Mouse (Mus musculus): ENCODE measurements around the gene Pank3. TPM values are rescaled to one million over a fixed set of nuclear protein-coding genes. Genes with fewer than 3 reads are reported as not detected.
"Not testable (repeated sequence)": the region's sequence is repeated elsewhere in the genome, so short reads cannot be mapped to it uniquely, and the experiment has no call there.

Gene Pank3
- polyA plus RNA-seq, 1 experiment from 2014 or later, result 22.6 TPM

DNA sequence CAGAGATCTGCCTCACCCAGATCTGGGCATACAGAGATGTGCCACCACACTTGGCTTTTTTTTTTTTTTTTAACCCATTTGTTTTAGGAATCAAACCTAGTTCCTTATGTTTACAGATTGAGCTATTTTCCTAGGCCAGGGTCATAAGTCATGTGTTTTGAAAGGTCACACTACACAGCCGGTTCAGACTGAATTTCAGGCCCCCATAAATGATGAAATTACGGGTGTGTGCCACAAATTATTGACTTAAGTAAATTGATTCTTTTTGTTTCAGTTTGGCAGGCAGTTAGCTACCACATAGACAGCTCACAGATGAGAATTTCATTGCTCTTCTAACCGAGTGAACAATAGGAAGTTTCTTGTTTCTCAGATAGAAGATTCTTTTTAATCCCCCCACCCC lies 14.7 kb downstream of the Pank3 start:
- no peaks in the 10 kb centered on the region for H3K27me3 ChIP-seq (ENCODE audit: control insufficient read depth, insufficient read depth, low read length)
- 82% methylated on average over 3 of the region's 3 CpGs for WGBS
- no peaks in the 10 kb centered on the region for H3K4me1 ChIP-seq (ENCODE audit: control insufficient read depth, insufficient read depth, low read length)
- no peak overlapping the region for H3K4me3 ChIP-seq (ENCODE audit: low read depth, low read length)
- H3K9ac ChIP-seq (replicated peaks; ENCODE audit: low read depth, low read length), result no peak overlapping the region
- no peak for ATAC-seq (ENCODE audit: insufficient number of reproducible peaks, insufficient read depth, low FRiP score, low read depth)
- H3K27ac ChIP-seq (ENCODE audit: low read length), result no peak overlapping the region
- H3K9me3 ChIP-seq (ENCODE audit: control insufficient read depth, low read depth, low read length), result no peaks in the 10 kb centered on the region
- H3K36me3 ChIP-seq (ENCODE audit: control insufficient read depth, insufficient read depth, low read length), result peaks cover 64% of the 10 kb centered on the region
- H3K4me2 ChIP-seq (replicated peaks; ENCODE audit: low read depth, low read length), result no peak overlapping the region

GRCm38 (mm10) chr11:35784537-35784936 lies 15.3 kb downstream of the Pank3 start:
- ATAC-seq (ENCODE audit: insufficient number of reproducible peaks, insufficient read depth, low FRiP score, low read depth), result no peak
- Histone ChIP-seq H3K4me1 (ENCODE audit: control insufficient read depth, insufficient read depth, low read length) (no peaks in the 10 kb centered on the region), H3K27me3 (ENCODE audit: control insufficient read depth, insufficient read depth, low read length) (no peaks in the 10 kb centered on the region), H3K27ac (ENCODE audit: low read length) (no peak overlapping the region), H3K4me3 (ENCODE audit: low read depth, low read length) (no peak overlapping the region), H3K36me3 (ENCODE audit: control insufficient read depth, insufficient read depth, low read length) (peaks cover 61% of the 10 kb centered on the region), H3K9ac (replicated peaks; ENCODE audit: low read depth, low read length) (no peak overlapping the region), H3K9me3 (ENCODE audit: control insufficient read depth, low read depth, low read length) (no peaks in the 10 kb centered on the region), H3K4me2 (replicated peaks; ENCODE audit: low read depth, low read length) (no peak overlapping the region)
- WGBS, result 99% methylated on average over 4 of the region's 4 CpGs

GRCm38 (mm10) chr11:35788443-35788842 lies 19.2 kb downstream of the Pank3 start:
- Histone ChIP-seq H3K27ac (ENCODE audit: low read length) (no peak overlapping the region), H3K4me3 (ENCODE audit: low read depth, low read length) (no peak overlapping the region), H3K4me1 (ENCODE audit: control insufficient read depth, insufficient read depth, low read length) (no peaks in the 10 kb centered on the region), H3K9ac (replicated peaks; ENCODE audit: low read depth, low read length) (no peak overlapping the region), H3K4me2 (replicated peaks; ENCODE audit: low read depth, low read length) (no peak overlapping the region), H3K27me3 (ENCODE audit: control insufficient read depth, insufficient read depth, low read length) (no peaks in the 10 kb centered on the region), H3K36me3 (ENCODE audit: control insufficient read depth, insufficient read depth, low read length) (peaks cover 39% of the 10 kb centered on the region), H3K9me3 (ENCODE audit: control insufficient read depth, low read depth, low read length) (no peaks in the 10 kb centered on the region)
- no peak for ATAC-seq (ENCODE audit: insufficient number of reproducible peaks, insufficient read depth, low FRiP score, low read depth)
- 76% methylated on average over 2 of the region's 2 CpGs for whole genome bisulfite sequencing

- H3K4me3 ChIP-seq (ENCODE audit: low read depth, low read length); H3K4me2 ChIP-seq (replicated peaks; ENCODE audit: low read depth, low read length); ATAC-seq (ENCODE audit: insufficient number of reproducible peaks, insufficient read depth, low FRiP score, low read depth); H3K9ac ChIP-seq (replicated peaks; ENCODE audit: low read depth, low read length); H3K9me3 ChIP-seq (ENCODE audit: control insufficient read depth, low read depth, low read length); H3K27ac ChIP-seq (ENCODE audit: low read length); H3K4me1 ChIP-seq (ENCODE audit: control insufficient read depth, insufficient read depth, low read length): not testable (repeated sequence)
- H3K36me3 ChIP-seq (ENCODE audit: control insufficient read depth, insufficient read depth, low read length), result peaks cover 13% of the 10 kb centered on the region
- peaks cover 15% of the 10 kb centered on the region for H3K27me3 ChIP-seq (ENCODE audit: control insufficient read depth, insufficient read depth, low read length)
- WGBS, result 79% methylated on average over 5 of the region's 5 CpGs
Observed at GRCm38 (mm10) chr11:35792800-35793199, 23.5 kb downstream of the Pank3 start.

GRCm38 (mm10) chr11:35797751-35798494 lies 28.6 kb downstream of the Pank3 start:
- peak overlapping the region; percentile 29 for H3K4me3 ChIP-seq (ENCODE audit: low read depth, low read length)
- 5% methylated on average over 74 of the region's 86 CpGs for WGBS

GRCm38 (mm10) chr11:35798495-35798820 lies 29.2 kb downstream of the Pank3 start:
- 3% methylated on average over 23 of the region's 23 CpGs for WGBS
- H3K9me3 ChIP-seq (ENCODE audit: control insufficient read depth, low read depth, low read length), result no peaks in the 10 kb centered on the region
- H3K4me1 ChIP-seq (ENCODE audit: control insufficient read depth, insufficient read depth, low read length), result peaks cover 8% of the 10 kb centered on the region; the same call in 1 of the 2 replicates
- ATAC-seq (ENCODE audit: insufficient number of reproducible peaks, insufficient read depth, low FRiP score, low read depth), result no peak
- H3K9ac ChIP-seq (replicated peaks; ENCODE audit: low read depth, low read length), result no peak overlapping the region
- H3K4me2 ChIP-seq (replicated peaks; ENCODE audit: low read depth, low read length), result peak overlapping the region; percentile 55
- peak overlapping the region; percentile 29 for H3K4me3 ChIP-seq (ENCODE audit: low read depth, low read length)
- no peak overlapping the region for H3K27ac ChIP-seq (ENCODE audit: low read length)
- H3K36me3 ChIP-seq (ENCODE audit: control insufficient read depth, insufficient read depth, low read length), result no peaks in the 10 kb centered on the region
- peaks cover 25% of the 10 kb centered on the region for H3K27me3 ChIP-seq (ENCODE audit: control insufficient read depth, insufficient read depth, low read length)

More at GRCm38 (mm10) chr11:35797751-35798494, 28.6 kb downstream of the Pank3 start:
- H3K27me3 ChIP-seq (ENCODE audit: control insufficient read depth, insufficient read depth, low read length), result peaks cover 25% of the 10 kb centered on the region
- H3K4me1 ChIP-seq (ENCODE audit: control insufficient read depth, insufficient read depth, low read length), result peaks cover 8% of the 10 kb centered on the region; the same call in 1 of the 2 replicates
- no peak overlapping the region for H3K27ac ChIP-seq (ENCODE audit: low read length)
- no peak overlapping the region for H3K9ac ChIP-seq (replicated peaks; ENCODE audit: low read depth, low read length)
- ATAC-seq (ENCODE audit: insufficient number of reproducible peaks, insufficient read depth, low FRiP score, low read depth), result no peak
- no peaks in the 10 kb centered on the region for H3K9me3 ChIP-seq (ENCODE audit: control insufficient read depth, low read depth, low read length)
- no peaks in the 10 kb centered on the region for H3K36me3 ChIP-seq (ENCODE audit: control insufficient read depth, insufficient read depth, low read length)
- H3K4me2 ChIP-seq (replicated peaks; ENCODE audit: low read depth, low read length), result peak overlapping the region; percentile 55

- H3K4me1 ChIP-seq (ENCODE audit: control insufficient read depth, insufficient read depth, low read length), result peaks cover 8% of the 10 kb centered on the region; the same call in 1 of the 2 replicates
- peak within 1 kb of the TSS; percentile 55 for H3K4me2 ChIP-seq (replicated peaks; ENCODE audit: low read depth, low read length)
- H3K27ac ChIP-seq (ENCODE audit: low read length), result no peak within 1 kb of the TSS
- no peaks in the 10 kb centered on the region for H3K36me3 ChIP-seq (ENCODE audit: control insufficient read depth, insufficient read depth, low read length)
- H3K9ac ChIP-seq (replicated peaks; ENCODE audit: low read depth, low read length), result no peak within 1 kb of the TSS
- peak within 1 kb of the TSS; percentile 29 for H3K4me3 ChIP-seq (ENCODE audit: low read depth, low read length)
- H3K27me3 ChIP-seq (ENCODE audit: control insufficient read depth, insufficient read depth, low read length), result peaks cover 25% of the 10 kb centered on the region
- WGBS, result 20% methylated on average over 11 of the region's 11 CpGs
- no peak for ATAC-seq (ENCODE audit: insufficient number of reproducible peaks, insufficient read depth, low FRiP score, low read depth)
- H3K9me3 ChIP-seq (ENCODE audit: control insufficient read depth, low read depth, low read length), result no peaks in the 10 kb centered on the region
Observed at GRCm38 (mm10) chr11:35798874-35799273, 29.6 kb downstream of the Pank3 start, which contains the start of gene Fbll1. TSS of gene Fbll1 (minus strand) at chr11:35798884.

- H3K4me3 ChIP-seq (ENCODE audit: low read depth, low read length), result no peak overlapping the region
Observed at GRCm38 (mm10) chr11:35801332-35801731, 32.0 kb downstream of the Pank3 start.

GRCm38 (mm10) chr11:35811458-35811857 lies 42.2 kb downstream of the Pank3 start:
- no peak overlapping the region for H3K27ac ChIP-seq (ENCODE audit: low read length)
- H3K4me3 ChIP-seq (ENCODE audit: low read depth, low read length), result no peak overlapping the region
- 84% methylated on average over 10 of the region's 10 CpGs for WGBS
- H3K4me1 ChIP-seq (ENCODE audit: control insufficient read depth, insufficient read depth, low read length), result no peaks in the 10 kb centered on the region
- H3K27me3 ChIP-seq (ENCODE audit: control insufficient read depth, insufficient read depth, low read length), result no peaks in the 10 kb centered on the region
- no peaks in the 10 kb centered on the region for H3K9me3 ChIP-seq (ENCODE audit: control insufficient read depth, low read depth, low read length)
- no peak for ATAC-seq (ENCODE audit: insufficient number of reproducible peaks, insufficient read depth, low FRiP score, low read depth)
- H3K9ac ChIP-seq (replicated peaks; ENCODE audit: low read depth, low read length), result no peak overlapping the region
- no peak overlapping the region for H3K4me2 ChIP-seq (replicated peaks; ENCODE audit: low read depth, low read length)
- H3K36me3 ChIP-seq (ENCODE audit: control insufficient read depth, insufficient read depth, low read length), result peaks cover 76% of the 10 kb centered on the region

More at GRCm38 (mm10) chr11:35801332-35801731, 32.0 kb downstream of the Pank3 start:
- ATAC-seq (ENCODE audit: insufficient number of reproducible peaks, insufficient read depth, low FRiP score, low read depth), result no peak
- H3K27ac ChIP-seq (ENCODE audit: low read length), result no peak overlapping the region
- no peak overlapping the region for H3K9ac ChIP-seq (replicated peaks; ENCODE audit: low read depth, low read length)
- H3K36me3 ChIP-seq (ENCODE audit: control insufficient read depth, insufficient read depth, low read length), result no peaks in the 10 kb centered on the region
- H3K4me2 ChIP-seq (replicated peaks; ENCODE audit: low read depth, low read length), result no peak overlapping the region
- peaks cover 8% of the 10 kb centered on the region; the same call in 1 of the 2 replicates for H3K4me1 ChIP-seq (ENCODE audit: control insufficient read depth, insufficient read depth, low read length)
- 79% methylated on average over 5 of the region's 5 CpGs for WGBS
- peaks cover 18% of the 10 kb centered on the region for H3K27me3 ChIP-seq (ENCODE audit: control insufficient read depth, insufficient read depth, low read length)
- no peaks in the 10 kb centered on the region for H3K9me3 ChIP-seq (ENCODE audit: control insufficient read depth, low read depth, low read length)

Data from stomach, embryonic 14.5 days (tissue).